Mouse (Mus musculus): ENCODE results near the gene Baz1a.

GRCm38 (mm10) chr12:55004396-55004795 is 9.8 kb downstream of the Baz1a start:
- TF ChIP-seq POLR2A (IDR thresholded peaks at IDR 0.05; ENCODE audit: low read depth, low read length), result no peak
- no peak for TF ChIP-seq CTCF (IDR thresholded peaks at IDR 0.05; ENCODE audit: borderline replicate concordance, insufficient read depth, low read length)

Measured in embryonic fibroblast, embryonic 13.5 days (primary cell).